9 mouse cellular contexts compared by ENCODE assay signal in the genomic region with DNA sequence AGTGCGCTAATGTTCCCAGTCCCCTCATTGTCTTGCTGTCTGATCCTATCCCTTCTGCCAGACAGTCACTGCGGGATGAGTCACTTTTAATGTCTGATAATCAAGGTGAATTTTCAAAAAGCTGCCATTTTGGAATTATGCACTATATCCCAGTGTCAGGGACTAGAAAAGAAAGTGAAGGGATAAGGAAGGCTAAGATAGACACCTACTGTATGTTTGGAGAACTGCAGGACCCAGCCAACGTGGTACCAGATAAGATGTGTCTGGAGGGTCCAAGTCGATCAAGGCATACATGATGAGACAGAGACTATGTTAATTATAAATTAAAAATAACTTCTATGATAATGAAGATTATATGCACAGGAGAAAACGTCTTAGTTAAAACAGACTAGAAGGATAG.
DNase-seq lines count a peak whose midpoint lies in the region; ATAC-seq lines count a peak whose summit lies in the region.
"Had no signal": no experiment of that assay in that cellular context is flagged by ENCODE, and none has a peak within 500 bp of the region (broad histone marks: within the 10 kb centered on the region; RNA-seq: fewer than 3 reads in every experiment).

No protein-coding gene starts in this region.

- DNase-seq in heart, postnatal 10 days: peak; percentile 11 to 37
- no peak for DNase-seq in heart, adult 8-10 months (ENCODE audit: low spot score)
- DNase-seq in cerebellum, postnatal 10 days: peak; percentile 80 to 87
- DNase-seq in layer of hippocampus, adult 8-10 months (ENCODE audit: low spot score in 2 of 2): peak; percentile 48 to 68
- peak; percentile 50 for DNase-seq in midbrain, embryonic 10.5 days (ENCODE audit: low spot score)
- DNase-seq in thymus, postnatal 25 days: no peak

- peaks cover 42% of the 10 kb centered on the region for H3K4me1 ChIP-seq in midbrain, embryonic 10.5 days
- H3K4me1 ChIP-seq: stomach, embryonic 15.5 days had no signal

- peak overlapping the region; percentile 68 for H3K27ac ChIP-seq in midbrain, embryonic 10.5 days (replicated peaks)
- H3K27ac ChIP-seq: stomach, embryonic 15.5 days had no signal

- H3K27me3 ChIP-seq in midbrain, embryonic 10.5 days (ENCODE audit: low read depth, poor library complexity, severe bottlenecking): no peaks in the 10 kb centered on the region
- H3K27me3 ChIP-seq: stomach, embryonic 15.5 days had no signal

- no peak overlapping the region for H3K4me3 ChIP-seq in midbrain, embryonic 10.5 days
- H3K4me3 ChIP-seq: stomach, embryonic 15.5 days had no signal

- intact Hi-C loops in heart, postnatal 10 days (cut with DNase I): loop anchor here (5.0 kb wide), 3 partner anchors 1535 to 1815 kb away; no protein-coding TSS in a partner anchor

- H3K36me3 ChIP-seq in midbrain, embryonic 10.5 days: no peaks in the 10 kb centered on the region
- H3K36me3 ChIP-seq: stomach, embryonic 15.5 days had no signal

- no peaks in the 10 kb centered on the region for H3K9me3 ChIP-seq in midbrain, embryonic 10.5 days (replicated peaks)
- H3K9me3 ChIP-seq: stomach, embryonic 15.5 days had no signal

- WGBS in midbrain, embryonic 10.5 days: 48% methylated on average over 5 of the region's 5 CpGs

- ATAC-seq in frontal cortex, adult (ENCODE audit: low TSS enrichment): peak; percentile 64
- ATAC-seq in erythroblast, adult 5-6 weeks (replicated peaks; ENCODE audit: low FRiP score, poor library complexity, severe bottlenecking): no peak

Comparison
In these comparisons a context has a peak if more than half of its experiments do, and no peak if none do; other contexts are left out.
1. DNase-seq: peak in heart, postnatal 10 days (2 of 2), cerebellum, postnatal 10 days (2 of 2), layer of hippocampus, adult 8-10 months (2 of 2) and midbrain, embryonic 10.5 days (single experiment); none in heart, adult 8-10 months (single experiment) and thymus, postnatal 25 days (single experiment).